Mouse (Mus musculus) ES-CJ7 (cell line): ENCODE measurements at regions not wholly inside any gene's neighbourhood (a gene's known extent, or its start where the extent isn't known, plus 50 kb on each side); places are given as distances from the start of the nearest gene placed in this dataset.

Source experiments
- DNase-seq: peaks from one replicate; pipeline ENCODE4 v3.0.0; 2011; ENCODE audit warnings: low read depth, low spot score

DNA sequence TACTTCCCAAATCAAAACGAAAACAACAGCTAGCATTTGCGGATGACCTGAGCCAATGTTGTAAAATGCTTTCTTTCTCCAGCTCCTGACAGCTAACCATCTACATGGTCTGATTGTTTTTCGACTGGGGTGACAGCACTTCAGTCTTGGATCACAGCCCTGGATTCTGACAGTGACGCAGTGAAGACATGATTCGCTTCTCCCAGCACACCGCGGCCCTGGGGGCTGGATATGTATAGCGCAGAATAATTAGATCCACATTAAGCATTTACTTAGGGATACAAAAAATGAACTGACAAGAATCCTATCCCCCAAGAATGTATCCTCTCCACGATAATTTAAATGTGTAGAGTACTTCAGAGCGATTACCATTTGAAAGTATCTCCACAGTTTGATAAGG is 271.1 kb upstream of the Atp11b start:
- no peak for DNase-seq

DNA sequence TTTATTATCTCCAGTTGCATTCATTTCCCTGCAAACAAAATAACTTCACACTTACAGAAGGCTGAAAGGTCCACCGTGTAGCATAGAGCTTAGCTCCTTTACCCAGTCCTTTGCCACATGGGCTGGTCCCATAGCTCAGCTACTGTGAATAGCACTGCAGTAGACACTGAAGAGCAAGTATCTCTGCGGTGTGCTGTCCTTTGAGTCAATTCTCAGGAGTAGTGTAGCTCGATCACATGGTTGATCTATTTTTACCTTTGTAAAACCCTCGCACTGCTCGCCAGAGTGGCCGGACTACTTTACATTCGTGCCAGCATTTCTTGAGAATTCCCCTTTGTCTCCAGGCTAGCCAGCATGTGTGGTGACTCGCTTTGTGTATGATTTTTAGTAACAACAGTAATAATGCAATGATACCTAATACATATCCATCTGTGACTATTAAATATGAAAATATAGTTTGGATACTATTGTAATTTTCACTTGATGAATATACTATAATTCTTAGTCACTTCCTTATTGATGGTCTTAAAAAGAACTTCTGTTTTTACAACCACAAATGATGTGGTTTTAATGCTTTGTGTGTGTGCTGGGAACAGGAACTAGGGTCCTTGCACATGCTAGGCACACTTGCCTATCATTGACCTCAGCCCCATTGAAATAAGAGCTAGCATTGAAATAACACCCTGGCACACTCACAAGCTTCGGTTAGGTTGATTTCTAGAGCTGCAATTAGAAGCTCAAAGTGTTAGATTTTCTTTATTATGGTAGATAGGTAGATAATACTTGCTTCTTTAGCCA is 257.7 kb upstream of the Atp11b start:
- DNase-seq = no peak

DNA sequence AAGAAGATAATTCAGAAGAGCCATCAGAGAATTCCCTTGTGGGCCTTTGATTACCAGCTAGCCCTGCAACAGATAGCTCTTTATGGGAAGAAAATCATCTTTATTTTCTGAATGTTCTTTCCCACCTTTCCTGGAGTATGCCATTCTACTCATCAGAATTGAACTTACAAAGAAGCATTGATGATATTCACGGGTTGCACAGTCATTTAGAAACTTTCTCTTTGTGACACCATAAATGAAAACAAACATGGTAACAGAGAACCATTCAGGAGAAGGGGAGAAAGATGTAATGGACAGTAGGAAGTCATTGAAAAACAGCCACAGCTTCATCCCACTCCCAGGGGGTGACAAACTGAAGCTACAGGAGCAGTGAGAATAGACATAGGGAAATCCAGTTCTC is 243.6 kb upstream of the Atp11b start:
- no peak for DNase-seq

DNA sequence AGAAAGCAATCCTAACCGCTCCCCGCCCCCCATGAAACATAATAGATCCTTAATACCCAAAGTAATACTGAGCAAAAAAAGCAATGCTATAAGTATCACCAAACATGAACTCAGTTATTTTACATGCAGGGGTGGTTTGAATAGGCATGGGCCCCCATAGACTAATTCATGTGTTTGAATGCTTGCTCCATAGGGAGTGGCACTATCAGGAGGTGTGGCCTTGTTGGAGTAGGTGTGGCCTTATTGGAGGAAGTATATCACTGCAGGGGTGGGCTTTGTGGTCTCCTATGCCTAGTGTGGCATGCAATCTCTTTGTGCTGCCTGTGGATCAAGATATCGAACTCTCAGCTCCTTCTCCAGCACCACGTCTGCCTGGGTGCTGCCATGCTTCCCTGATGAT is 237.4 kb upstream of the Atp11b start:
- DNase-seq = no peak

DNA sequence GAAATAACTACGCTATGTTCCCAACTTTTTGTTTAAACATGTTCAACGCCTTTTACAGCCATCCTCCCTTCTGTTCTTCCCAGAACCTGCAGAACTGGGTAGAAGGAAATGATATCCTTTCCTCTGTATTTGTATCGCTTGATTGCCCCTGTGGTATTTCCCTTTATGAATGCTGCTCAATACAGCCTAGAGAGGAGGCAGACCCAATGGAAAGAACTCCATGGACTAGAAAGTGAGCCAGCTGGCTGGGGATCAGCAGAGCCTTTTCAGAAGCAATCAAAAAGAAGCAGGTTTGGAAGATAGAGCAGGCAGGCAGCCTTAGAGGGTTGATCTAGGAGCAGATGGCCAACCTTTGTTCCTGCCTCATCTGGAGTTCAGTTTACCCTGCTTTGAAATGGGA is 233.8 kb upstream of the Atp11b start:
- DNase-seq = no peak

DNA sequence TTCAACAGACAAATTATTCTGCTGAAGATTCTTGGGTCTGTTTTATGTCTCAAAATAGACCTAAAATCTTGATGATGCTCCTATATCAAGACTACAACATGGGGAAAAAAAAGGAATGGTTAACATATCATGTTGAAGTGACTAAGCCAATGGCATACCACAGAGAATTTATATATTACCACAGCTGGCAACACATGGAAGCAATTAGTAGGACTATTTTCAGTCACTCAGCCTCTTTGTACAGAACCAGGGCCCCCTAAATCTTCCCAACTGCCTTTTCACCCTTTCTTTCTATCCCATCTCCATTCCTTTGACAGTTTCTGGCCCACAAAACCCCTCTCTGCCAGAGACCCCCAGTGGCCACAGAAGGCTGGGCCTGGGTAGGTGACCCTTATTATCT is 206.2 kb upstream of the Atp11b start:
- DNase-seq = no peak

DNA sequence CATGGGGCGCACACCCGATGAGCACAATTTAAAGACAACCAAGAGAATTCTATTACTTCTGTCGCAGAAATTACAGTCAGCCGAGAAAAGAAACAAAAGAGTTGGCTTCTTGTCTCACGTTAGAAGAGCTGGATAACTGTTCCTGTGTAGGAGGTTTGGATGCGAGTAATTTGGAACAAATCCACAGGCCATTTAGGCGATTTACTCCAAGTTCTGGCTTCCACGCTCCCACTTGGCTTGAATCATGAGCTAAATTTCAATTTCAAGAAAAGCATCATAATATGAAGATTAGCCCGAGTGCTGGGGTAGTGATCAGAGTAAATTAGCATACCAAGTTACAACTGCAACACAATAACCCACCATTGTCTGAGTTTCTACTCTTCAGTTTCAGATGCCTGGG is 202.1 kb upstream of the Atp11b start:
- no peak for DNase-seq

DNA sequence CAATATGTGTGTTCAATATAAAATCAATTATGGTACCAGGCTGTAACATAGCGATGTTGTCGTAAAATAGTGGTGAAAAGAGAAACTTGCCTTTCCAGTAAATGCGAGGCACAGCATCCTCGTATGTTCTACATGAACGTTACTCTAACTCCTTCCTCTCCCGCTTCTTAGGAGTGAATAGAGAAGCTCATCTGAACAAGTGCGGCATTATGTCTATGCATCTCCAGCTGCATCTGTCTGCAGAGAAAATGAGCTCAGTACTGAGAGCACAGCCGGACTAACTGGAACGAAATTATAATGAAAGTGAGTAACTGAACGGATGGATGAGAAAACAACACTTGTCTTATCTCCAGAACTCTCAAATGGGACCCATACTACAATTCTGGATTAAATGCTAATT is 193.5 kb upstream of the Atp11b start:
- DNase-seq = no peak

DNA sequence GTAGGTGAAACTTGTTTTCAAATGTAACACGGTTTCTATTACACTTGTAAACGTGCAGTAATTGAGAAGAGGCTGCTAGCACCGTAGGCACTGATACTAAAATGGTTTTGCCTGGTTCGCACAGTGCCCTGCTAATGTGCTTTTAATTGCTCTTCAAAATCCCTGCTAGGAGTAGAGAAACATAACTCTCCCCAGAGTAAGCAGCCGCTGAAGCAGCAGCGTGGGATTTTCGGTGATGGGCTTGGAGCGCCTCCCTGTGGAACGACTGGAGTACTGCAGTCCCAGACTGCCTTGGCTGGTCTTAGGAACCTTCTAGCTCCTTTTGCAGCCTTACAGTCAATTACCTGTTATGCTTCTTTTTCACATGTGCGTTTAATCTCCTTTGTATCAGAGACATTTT is 179.5 kb upstream of the Atp11b start:
- DNase-seq = peak; percentile 58
